Mouse (Mus musculus) intestine, embryonic 14.5 days (tissue): ENCODE results near the gene Tmed6. TPM values are rescaled to one million over a fixed set of nuclear protein-coding genes. Genes with fewer than 3 reads are reported as not detected.
A peak's percentile ranks its signal among the peaks of the same experiment; 100 is the strongest.

Experiments used
- ATAC-seq: fragments of 200-750 bp; cut with Nextera tagmentation; replicated peaks from 2 replicates; pipeline ENCODE4 v1.8.0; 2017; ENCODE audit warnings: low read depth, moderate number of reproducible peaks, moderate TSS enrichment, moderate library complexity; ENCODE audit not compliant: low FRiP score, low TSS enrichment
- DNase-seq: peaks from one replicate; pipeline ENCODE4 v3.0.0-alpha.2; 2018; ENCODE audit warnings: low spot score
- H3K27ac ChIP-seq: fragments of 300-500 bp; sonication (generic); 2 replicates; pipeline ENCODE4 v1.5.1; 2014; ENCODE audit warnings: low read depth, mild to moderate bottlenecking, control low read depth
- H3K27me3 ChIP-seq: fragments of 300-500 bp; sonication (generic); replicated peaks from 2 replicates; pipeline ENCODE4 v1.6.1; 2014; ENCODE audit warnings: low read length, control low read depth; ENCODE audit not compliant: control insufficient read depth, insufficient read depth
- H3K36me3 ChIP-seq: fragments of 300-500 bp; sonication (generic); 2 replicates; pipeline ENCODE4 v1.6.1; 2014; ENCODE audit warnings: low read length, control low read depth; ENCODE audit not compliant: control insufficient read depth, insufficient read depth
- H3K4me1 ChIP-seq: fragments of 300-500 bp; sonication (generic); replicated peaks from 2 replicates; pipeline ENCODE4 v1.6.1; 2014; ENCODE audit warnings: low read length, control low read depth, mixed read lengths; ENCODE audit not compliant: control insufficient read depth, insufficient read depth
- H3K4me2 ChIP-seq: fragments of 300-500 bp; sonication (generic); 2 replicates; pipeline ENCODE4 v1.6.1; 2014; ENCODE audit warnings: low read length
- H3K4me3 ChIP-seq: fragments of 300-500 bp; sonication (generic); 2 replicates; pipeline ENCODE4 v1.5.1; 2014; ENCODE audit warnings: low read depth, low read length, control low read depth, mixed read lengths
- H3K9ac ChIP-seq: fragments of 300-500 bp; sonication (generic); 2 replicates; pipeline ENCODE4 v1.6.1; 2014; ENCODE audit warnings: mild to moderate bottlenecking, low read length
- H3K9me3 ChIP-seq: fragments of 300-500 bp; sonication (generic); 2 replicates; pipeline ENCODE4 v1.6.1; 2016; ENCODE audit warnings: low read length, control low read depth; ENCODE audit not compliant: control insufficient read depth
- WGBS: fragments of 180-500 bp; shearing (Covaris S2); extraction: QIAGEN DNeasy Blood & Tissue Kit; methylation state at CpG from one replicate; pipeline ENCODE4 v1.1.7; 2014; 5-methylcytosine and 5-hydroxymethylcytosine counted together
- polyA plus RNA-seq: library from polyadenylated mRNA; unstranded; fragments of >200 nt; fragmentation: Nextera tagmentation; extraction: Ambion mirVana; gene quantifications from 2 replicates; pipeline ENCODE4 v1.2.1, GENCODE M21; 2014

Tmed6 gene
- polyA plus RNA-seq, 1 experiment from 2014 or later, result 21.3 TPM

DNA sequence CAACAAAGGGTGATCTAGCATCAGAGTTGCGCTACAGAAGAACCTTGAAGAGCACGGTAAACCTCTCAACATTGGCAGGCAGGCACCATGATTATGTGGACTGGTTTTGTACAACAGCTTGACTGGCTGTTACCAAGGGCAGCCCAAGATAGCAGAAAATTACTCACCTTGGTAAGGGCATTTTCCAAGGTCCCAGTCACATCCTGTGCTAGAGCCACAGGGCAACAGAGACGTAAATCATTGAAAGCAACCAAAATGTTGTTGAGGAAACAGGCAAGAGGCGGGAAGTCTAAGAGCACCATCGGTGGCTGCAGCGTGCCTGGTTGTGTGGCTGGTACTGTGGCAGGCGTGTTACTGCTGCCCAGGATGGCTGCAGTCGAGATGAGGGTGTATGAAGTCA lies 13.4 kb downstream of the Tmed6 start:
- Histone ChIP-seq H3K4me3 (no peak overlapping the region), H3K4me2 (no peak overlapping the region), H3K9ac (no peak overlapping the region), H3K4me1 (peaks cover 9% of the 10 kb centered on the region; the same call in 1 of the 2 replicates), H3K36me3 (peaks cover 60% of the 10 kb centered on the region), H3K27ac (no peak overlapping the region), H3K27me3 (no peaks in the 10 kb centered on the region), H3K9me3 (no peaks in the 10 kb centered on the region)
- 97% methylated on average over 8 of the region's 8 CpGs for WGBS
- no peak for ATAC-seq
- DNase-seq, result no peak

DNA sequence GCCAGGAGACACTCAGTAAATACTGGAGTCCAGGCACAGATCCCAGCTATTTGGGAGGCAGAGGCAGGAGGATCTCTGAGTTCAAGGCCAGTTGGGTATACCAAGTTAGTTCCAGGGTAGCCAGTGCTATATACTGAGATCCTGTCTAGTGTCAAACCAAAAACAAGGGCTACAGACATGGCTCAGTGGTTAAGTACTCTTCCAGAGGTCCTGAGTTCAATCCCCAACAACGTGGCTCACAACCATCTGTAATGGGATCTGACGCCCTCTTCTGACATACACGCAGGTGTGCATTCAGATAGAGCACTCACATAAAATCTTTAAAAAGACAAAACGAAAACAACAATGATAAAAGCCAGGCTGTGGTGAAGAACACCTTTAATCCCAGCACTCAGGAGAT lies 16.0 kb downstream of the Tmed6 start:
- Histone ChIP-seq H3K4me2 (peak overlapping the region; percentile 82), H3K27me3 (no peaks in the 10 kb centered on the region), H3K4me1 (no peaks in the 10 kb centered on the region; the same call in 1 of the 2 replicates), H3K9me3 (no peaks in the 10 kb centered on the region), H3K4me3 (no peak overlapping the region), H3K27ac (no peak overlapping the region), H3K9ac (no peak overlapping the region), H3K36me3 (peaks cover 82% of the 10 kb centered on the region)
- DNase-seq, result no peak
- ATAC-seq, result no peak
- WGBS, result 94% methylated on average over 4 of the region's 4 CpGs

DNA sequence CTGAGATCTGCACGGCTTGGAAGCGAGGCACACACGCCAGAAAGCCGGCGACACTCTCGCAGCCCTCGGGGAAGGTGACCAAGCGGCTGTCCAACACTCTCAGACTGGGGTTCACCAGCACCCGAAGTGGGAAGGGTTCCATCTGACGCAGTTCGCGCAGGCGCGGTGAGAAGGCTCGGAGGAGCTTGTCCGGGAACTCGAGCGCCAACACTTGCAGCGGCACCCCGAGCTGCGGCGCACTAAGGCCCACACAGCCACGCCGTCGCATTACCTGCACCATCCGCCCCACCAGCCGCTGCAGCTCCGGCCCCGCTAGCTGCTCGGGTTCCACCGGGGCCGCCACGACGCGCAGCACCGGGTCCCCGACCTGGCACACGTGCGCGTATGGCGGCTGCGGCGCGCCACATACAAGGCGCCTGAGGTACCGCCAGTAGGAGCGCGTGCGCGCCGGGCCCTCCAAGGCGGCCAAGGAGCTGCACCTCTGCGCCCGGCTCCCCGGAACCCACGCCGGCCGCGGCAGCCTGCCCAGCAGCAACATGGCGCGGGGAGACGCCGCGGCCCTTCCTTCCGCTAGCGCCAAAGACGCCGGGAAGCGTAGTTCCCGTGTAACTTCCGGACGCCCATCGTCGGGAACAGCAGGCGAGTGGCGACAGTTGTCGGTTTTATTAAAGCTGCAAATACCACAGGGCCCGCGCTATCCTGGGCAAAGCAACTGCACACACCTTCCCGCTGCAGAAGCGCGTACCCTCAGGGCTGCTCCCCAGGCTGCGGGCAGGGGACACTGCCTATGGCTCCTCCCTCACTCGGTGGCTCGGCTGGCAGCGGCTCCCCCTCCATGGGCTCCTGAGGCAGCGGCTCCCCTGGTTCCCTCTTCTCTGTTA lies 17.1 kb downstream of the Tmed6 start, which contains the start of gene Pdf:
TSS of gene Pdf (minus strand) at position 554 of the 881 bp plus-strand sequence.
- WGBS, result under 1% methylated on average over 84 of the region's 87 CpGs

DNA sequence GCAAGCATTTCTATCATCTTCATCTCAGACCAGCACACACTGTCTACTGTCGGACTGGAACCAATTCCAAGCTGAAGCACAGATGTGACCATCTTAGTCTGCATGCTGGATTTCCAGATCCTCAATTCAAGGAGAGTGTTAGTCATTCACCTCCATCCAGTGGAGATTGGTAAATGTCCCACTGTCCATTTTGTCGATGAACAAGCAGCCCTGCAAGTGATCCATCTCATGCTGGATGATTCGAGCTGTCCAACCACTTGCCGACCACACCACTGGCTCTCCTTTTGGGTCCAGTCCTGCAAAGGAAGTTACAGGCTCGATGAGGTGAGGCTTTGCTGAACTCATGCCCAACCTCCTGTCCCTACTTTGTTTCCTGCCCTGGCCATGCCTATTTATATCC lies 18.5 kb downstream of the Tmed6 start:
- no peak for ATAC-seq
- Histone ChIP-seq H3K4me3 (peak overlapping the region; percentile 78; the same call in 1 of the 2 replicates), H3K9me3 (no peaks in the 10 kb centered on the region), H3K36me3 (peaks cover 83% of the 10 kb centered on the region), H3K27me3 (no peaks in the 10 kb centered on the region), H3K9ac (no peak overlapping the region), H3K4me2 (peak overlapping the region; percentile 82; the same call in 1 of the 2 replicates), H3K4me1 (no peaks in the 10 kb centered on the region; the same call in 1 of the 2 replicates), H3K27ac (no peak overlapping the region)
- DNase-seq, result no peak
- WGBS, result 83% methylated on average over 5 of the region's 5 CpGs

More for the DNA sequence above, 17.1 kb downstream of the Tmed6 start, which contains the start of gene Pdf:
- DNase-seq (peak; percentile 86), ATAC-seq (peak; percentile 75)
- Histone ChIP-seq H3K36me3 (peaks cover 83% of the 10 kb centered on the region), H3K4me3 (peak within 1 kb of the TSS; percentile 78), H3K4me1 (no peaks in the 10 kb centered on the region; the same call in 1 of the 2 replicates), H3K9me3 (no peaks in the 10 kb centered on the region), H3K27me3 (no peaks in the 10 kb centered on the region), H3K27ac (peak within 1 kb of the TSS; percentile 92), H3K4me2 (peak within 1 kb of the TSS; percentile 82), H3K9ac (peak within 1 kb of the TSS; percentile 86)

DNA sequence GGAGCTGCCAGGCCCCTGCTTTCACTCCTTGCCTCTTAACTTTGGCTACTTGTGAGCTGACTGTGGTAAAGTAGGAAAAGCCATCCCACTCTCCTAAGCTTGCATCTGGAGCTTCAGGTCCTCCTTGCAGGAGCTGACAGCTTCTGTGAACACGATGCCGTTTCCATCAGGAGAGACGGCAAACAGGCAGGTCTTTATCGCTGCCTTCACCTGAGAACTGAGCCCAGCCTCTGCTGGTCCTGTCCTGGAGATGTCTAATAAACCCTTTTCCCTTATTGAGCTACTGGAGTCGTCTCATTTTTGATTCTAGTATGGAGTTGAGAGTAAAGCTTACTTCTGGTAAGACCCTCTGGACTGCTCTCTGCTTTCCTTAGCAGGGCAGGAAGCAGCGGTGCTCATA lies 20.0 kb downstream of the Tmed6 start:
- Histone ChIP-seq H3K4me3 (no peak overlapping the region), H3K9ac (no peak overlapping the region), H3K9me3 (no peaks in the 10 kb centered on the region), H3K27ac (no peak overlapping the region), H3K4me1 (no peaks in the 10 kb centered on the region; the same call in 1 of the 2 replicates), H3K4me2 (no peak overlapping the region), H3K27me3 (no peaks in the 10 kb centered on the region), H3K36me3 (peaks cover 79% of the 10 kb centered on the region)
- DNase-seq, result no peak
- 89% methylated on average over 6 of the region's 6 CpGs for whole genome bisulfite sequencing
- no peak for ATAC-seq

DNA sequence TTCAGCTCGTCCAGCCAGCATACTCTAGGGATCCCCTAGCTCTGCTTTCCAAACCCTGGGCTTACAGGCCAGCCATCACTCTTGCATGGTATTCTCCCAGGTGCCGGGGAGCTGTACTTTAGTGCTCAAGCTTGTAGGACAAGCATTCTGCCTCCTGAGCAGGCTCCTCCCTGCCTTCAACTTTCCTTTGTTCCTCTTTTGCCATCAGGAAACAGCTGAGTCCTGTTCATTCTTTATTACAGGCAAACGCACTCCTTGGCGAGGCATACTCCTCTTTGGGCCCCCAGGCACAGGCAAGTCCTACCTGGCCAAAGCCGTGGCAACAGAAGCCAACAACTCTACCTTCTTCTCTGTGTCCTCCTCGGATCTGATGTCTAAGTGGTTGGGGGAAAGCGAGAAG lies 24.8 kb downstream of the Tmed6 start:
- no peaks in the 10 kb centered on the region for H3K27me3 ChIP-seq
- H3K9me3 ChIP-seq, result no peaks in the 10 kb centered on the region
- H3K27ac ChIP-seq, result no peak overlapping the region
- DNase-seq, result no peak
- WGBS, result 79% methylated on average over 7 of the region's 7 CpGs
- H3K4me2 ChIP-seq, result no peak overlapping the region
- H3K4me3 ChIP-seq, result no peak overlapping the region
- no peak overlapping the region for H3K9ac ChIP-seq
- peaks cover 79% of the 10 kb centered on the region for H3K36me3 ChIP-seq
- H3K4me1 ChIP-seq, result no peaks in the 10 kb centered on the region
- no peak for ATAC-seq

DNA sequence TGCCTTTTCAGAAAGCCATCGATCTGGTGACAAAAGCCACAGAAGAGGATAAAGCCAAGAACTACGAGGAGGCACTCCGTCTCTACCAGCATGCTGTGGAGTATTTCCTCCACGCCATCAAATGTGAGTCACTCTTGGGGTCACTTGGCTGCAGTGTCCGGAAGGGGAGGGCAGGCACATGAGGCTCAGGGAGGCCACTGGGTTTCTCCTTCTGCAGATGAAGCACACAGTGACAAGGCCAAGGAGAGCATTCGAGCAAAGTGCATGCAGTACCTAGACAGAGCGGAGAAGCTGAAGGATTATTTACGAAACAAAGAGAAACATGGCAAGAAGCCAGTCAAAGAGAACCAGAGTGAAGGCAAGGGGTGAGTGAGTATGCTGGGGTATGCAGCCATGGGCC lies 28.8 kb downstream of the Tmed6 start:
- no peak for ATAC-seq
- Histone ChIP-seq H3K9me3 (no peaks in the 10 kb centered on the region), H3K27me3 (no peaks in the 10 kb centered on the region), H3K36me3 (peaks cover 39% of the 10 kb centered on the region), H3K4me2 (no peak overlapping the region), H3K27ac (no peak overlapping the region), H3K4me3 (no peak overlapping the region), H3K4me1 (peaks cover 10% of the 10 kb centered on the region), H3K9ac (no peak overlapping the region)
- 81% methylated on average over 8 of the region's 8 CpGs for WGBS
- no peak for DNase-seq

DNA sequence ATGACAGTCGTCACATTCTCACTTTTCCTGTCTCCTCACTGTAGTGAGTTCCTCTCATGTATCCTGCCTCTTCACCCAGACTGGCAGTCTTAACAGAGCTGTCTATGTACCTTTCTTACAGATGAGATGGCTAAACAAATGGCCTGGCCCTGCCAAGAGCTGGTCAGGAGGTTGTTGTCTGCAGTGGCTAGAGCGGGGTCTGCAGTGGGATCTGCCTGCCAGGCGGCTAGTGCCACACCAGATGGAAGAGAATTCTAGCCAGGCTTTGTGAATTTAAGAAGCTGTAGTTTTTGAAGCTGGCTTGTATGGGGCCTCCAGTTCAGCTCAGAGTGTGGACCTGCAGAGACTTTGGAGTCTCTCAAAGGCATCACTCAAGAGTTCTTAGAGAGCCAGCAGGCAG lies 29.8 kb downstream of the Tmed6 start:
- Histone ChIP-seq H3K4me1 (peaks cover 10% of the 10 kb centered on the region), H3K4me3 (no peak overlapping the region), H3K36me3 (peaks cover 33% of the 10 kb centered on the region), H3K27me3 (no peaks in the 10 kb centered on the region), H3K4me2 (no peak overlapping the region), H3K9ac (no peak overlapping the region), H3K27ac (no peak overlapping the region), H3K9me3 (no peaks in the 10 kb centered on the region)
- no peak for ATAC-seq
- no peak for DNase-seq
- 93% methylated on average over 3 of the region's 3 CpGs for WGBS
